Comparison of ENCODE assay signal across 26 mouse cellular contexts in genomic region chrX:47612364-47612763, GRCm38 (mm10).
DNase-seq lines count a peak whose midpoint lies in the region; ATAC-seq and TF ChIP-seq lines count a peak whose summit lies in the region.
"Had no signal": no experiment of that assay in that cellular context is flagged by ENCODE, and none has a peak within 500 bp of the region (broad histone marks: within the 10 kb centered on the region; RNA-seq: fewer than 3 reads in every experiment).

No protein-coding gene starts in this region.

- no peaks in the 10 kb centered on the region for H3K9me3 ChIP-seq in hindbrain, embryonic 16.5 days (ENCODE audit: control insufficient read depth, low read length)
- H3K9me3 ChIP-seq in hindbrain, embryonic 12.5 days (replicated peaks), result no peaks in the 10 kb centered on the region
- no peaks in the 10 kb centered on the region for H3K9me3 ChIP-seq in neural tube, embryonic 15.5 days (replicated peaks)
- H3K9me3 ChIP-seq: embryonic facial prominence, embryonic 12.5 days; embryonic facial prominence, embryonic 15.5 days; forebrain, embryonic 12.5 days; heart, embryonic 15.5 days; hindbrain, embryonic 10.5 days had no signal

- WGBS in hindbrain, embryonic 16.5 days, result 79% methylated on average over 1 of the region's 1 CpGs
- 84% methylated on average over 1 of the region's 1 CpGs for WGBS in hindbrain, embryonic 12.5 days
- WGBS in neural tube, embryonic 15.5 days, result 73% methylated on average over 1 of the region's 1 CpGs

- no peaks in the 10 kb centered on the region for H3K36me3 ChIP-seq in hindbrain, embryonic 16.5 days (ENCODE audit: control insufficient read depth, insufficient read depth, low read length)
- no peaks in the 10 kb centered on the region for H3K36me3 ChIP-seq in hindbrain, embryonic 12.5 days
- no peaks in the 10 kb centered on the region for H3K36me3 ChIP-seq in neural tube, embryonic 15.5 days
- H3K36me3 ChIP-seq: embryonic facial prominence, embryonic 12.5 days; embryonic facial prominence, embryonic 15.5 days; forebrain, embryonic 12.5 days; heart, embryonic 12.5 days; heart, embryonic 15.5 days; hindbrain, embryonic 10.5 days had no signal

- no peak for TF ChIP-seq CTCF in brain, embryonic 14.5 days (IDR thresholded peaks at IDR 0.05; ENCODE audit: borderline replicate concordance, extremely low read depth, insufficient read depth, insufficient read length)

- H3K4me2 ChIP-seq in hindbrain, embryonic 16.5 days (ENCODE audit: low read length), result no peak overlapping the region
- H3K4me2 ChIP-seq in hindbrain, embryonic 12.5 days (replicated peaks), result no peak overlapping the region
- H3K4me2 ChIP-seq in neural tube, embryonic 15.5 days, result no peak overlapping the region
- H3K4me2 ChIP-seq: embryonic facial prominence, embryonic 12.5 days; embryonic facial prominence, embryonic 15.5 days; forebrain, embryonic 12.5 days; heart, embryonic 12.5 days; heart, embryonic 15.5 days had no signal

- DNase-seq in brain, embryonic 14.5 days (ENCODE audit: low read depth), result peak; percentile 25
- peak; percentile 18 for DNase-seq in forelimb bud, embryonic 11.5 days (ENCODE audit: low read depth, low spot score)
- no peak for DNase-seq in thymus, postnatal 14 days
- DNase-seq: adrenal gland, adult 2 months; adrenal gland, postnatal 25 days; cerebellum, adult 18-20 months; cerebellum, adult 9-10 months; cerebellum, postnatal 25 days; gastrocnemius, adult 2 months; gastrocnemius, postnatal 14 days; heart, adult 11 months; heart, postnatal 10 days; heart, postnatal 36 days had no signal

- no peaks in the 10 kb centered on the region for H3K27me3 ChIP-seq in hindbrain, embryonic 16.5 days (replicated peaks; ENCODE audit: control insufficient read depth, insufficient read depth, low read length)
- no peaks in the 10 kb centered on the region for H3K27me3 ChIP-seq in hindbrain, embryonic 12.5 days
- no peaks in the 10 kb centered on the region for H3K27me3 ChIP-seq in neural tube, embryonic 15.5 days (replicated peaks)
- H3K27me3 ChIP-seq: embryonic facial prominence, embryonic 12.5 days; embryonic facial prominence, embryonic 15.5 days; forebrain, embryonic 12.5 days; heart, embryonic 12.5 days; heart, embryonic 15.5 days had no signal

- no peaks in the 10 kb centered on the region for H3K4me1 ChIP-seq in hindbrain, embryonic 16.5 days (ENCODE audit: control insufficient read depth, insufficient read depth, low read depth, low read length)
- no peaks in the 10 kb centered on the region for H3K4me1 ChIP-seq in hindbrain, embryonic 12.5 days
- no peaks in the 10 kb centered on the region for H3K4me1 ChIP-seq in neural tube, embryonic 15.5 days
- H3K4me1 ChIP-seq: embryonic facial prominence, embryonic 12.5 days; embryonic facial prominence, embryonic 15.5 days; forebrain, embryonic 12.5 days; heart, embryonic 12.5 days; heart, embryonic 15.5 days; hindbrain, embryonic 10.5 days had no signal

- ATAC-seq in hindbrain, embryonic 16.5 days, result peak; percentile 17; the same call in 1 of the 2 replicates
- ATAC-seq in hindbrain, embryonic 12.5 days (ENCODE audit: low FRiP score), result no peak
- ATAC-seq in neural tube, embryonic 15.5 days (ENCODE audit: low FRiP score), result peak; percentile 61; the same call in 1 of the 2 replicates
- ATAC-seq: CD4-positive, CD25-positive, alpha-beta regulatory T cell, adult 4 months; forebrain, embryonic 16.5 days; hindbrain, postnatal 0 days; intestine, postnatal 0 days had no signal

- H3K9ac ChIP-seq in hindbrain, embryonic 16.5 days (ENCODE audit: low read depth, low read length), result no peak overlapping the region
- H3K9ac ChIP-seq in hindbrain, embryonic 12.5 days, result no peak overlapping the region
- H3K9ac ChIP-seq in neural tube, embryonic 15.5 days (replicated peaks), result no peak overlapping the region
- H3K9ac ChIP-seq: embryonic facial prominence, embryonic 12.5 days; embryonic facial prominence, embryonic 15.5 days; forebrain, embryonic 12.5 days; heart, embryonic 12.5 days; heart, embryonic 15.5 days had no signal

- no peak for TF ChIP-seq POLR2A in brain, embryonic 14.5 days (IDR thresholded peaks at IDR 0.05; ENCODE audit: borderline replicate concordance, extremely low read depth, insufficient read depth, insufficient read length, poor library complexity, severe bottlenecking)

- no peak overlapping the region for H3K27ac ChIP-seq in hindbrain, embryonic 16.5 days (ENCODE audit: low read depth, low read length)
- no peak overlapping the region for H3K27ac ChIP-seq in hindbrain, embryonic 12.5 days
- no peak overlapping the region for H3K27ac ChIP-seq in neural tube, embryonic 15.5 days (replicated peaks)
- H3K27ac ChIP-seq: embryonic facial prominence, embryonic 12.5 days; embryonic facial prominence, embryonic 15.5 days; forebrain, embryonic 12.5 days; gastrocnemius, adult 2 months; heart, embryonic 15.5 days; hindbrain, embryonic 10.5 days; hindbrain, postnatal 0 days had no signal

- H3K4me3 ChIP-seq in hindbrain, embryonic 16.5 days (ENCODE audit: low read length), result no peak overlapping the region
- no peak overlapping the region for H3K4me3 ChIP-seq in hindbrain, embryonic 12.5 days
- H3K4me3 ChIP-seq in neural tube, embryonic 15.5 days (replicated peaks), result no peak overlapping the region
- H3K4me3 ChIP-seq: embryonic facial prominence, embryonic 12.5 days; embryonic facial prominence, embryonic 15.5 days; forebrain, embryonic 12.5 days; gastrocnemius, adult 2 months; heart, embryonic 12.5 days; heart, embryonic 15.5 days; hindbrain, embryonic 10.5 days had no signal
